Mouse (Mus musculus) embryonic fibroblast, embryonic 13.5 days (primary cell): Measurements from ENCODE around the gene Robo1. TPM values are rescaled to one million over a fixed set of nuclear protein-coding genes. Genes with fewer than 3 reads are reported as not detected.

Experiments
- H3K27ac ChIP-seq: 2 replicates; pipeline ENCODE4 v1.5.1; 2012; ENCODE audit warnings: low read length, control low read depth, inconsistent platforms; ENCODE audit not compliant: insufficient read depth
- H3K4me1 ChIP-seq: 2 replicates; pipeline ENCODE4 v1.6.1; 2011; ENCODE audit warnings: low read length; ENCODE audit not compliant: control insufficient read depth, insufficient read depth
- H3K4me3 ChIP-seq: 2 replicates; pipeline ENCODE4 v1.5.1; 2011; ENCODE audit warnings: mild to moderate bottlenecking, control low read depth, low read length; ENCODE audit not compliant: insufficient read depth
- CTCF ChIP-seq: IDR thresholded peaks from 2 replicates; pipeline ENCODE4 v1.5.1; 2011; ENCODE audit warnings: mild to moderate bottlenecking, control low read depth, low read length, moderate library complexity, borderline replicate concordance; ENCODE audit not compliant: insufficient read depth
- POLR2A ChIP-seq: IDR thresholded peaks from 2 replicates; pipeline ENCODE4 v1.6.1; 2011; ENCODE audit warnings: low read depth, mild to moderate bottlenecking, control low read depth, low read length, moderate library complexity
- polyA plus RNA-seq: library from polyadenylated mRNA; stranded (reverse); fragments of >200 nt; gene quantifications from 2 replicates; pipeline ENCODE4 v1.2.4, GENCODE M21; 2011; ENCODE audit warnings: low read depth; ENCODE audit not compliant: missing spikeins, insufficient read length

Robo1 gene
- polyA plus RNA-seq, 1 experiment = 29.7 TPM

DNA sequence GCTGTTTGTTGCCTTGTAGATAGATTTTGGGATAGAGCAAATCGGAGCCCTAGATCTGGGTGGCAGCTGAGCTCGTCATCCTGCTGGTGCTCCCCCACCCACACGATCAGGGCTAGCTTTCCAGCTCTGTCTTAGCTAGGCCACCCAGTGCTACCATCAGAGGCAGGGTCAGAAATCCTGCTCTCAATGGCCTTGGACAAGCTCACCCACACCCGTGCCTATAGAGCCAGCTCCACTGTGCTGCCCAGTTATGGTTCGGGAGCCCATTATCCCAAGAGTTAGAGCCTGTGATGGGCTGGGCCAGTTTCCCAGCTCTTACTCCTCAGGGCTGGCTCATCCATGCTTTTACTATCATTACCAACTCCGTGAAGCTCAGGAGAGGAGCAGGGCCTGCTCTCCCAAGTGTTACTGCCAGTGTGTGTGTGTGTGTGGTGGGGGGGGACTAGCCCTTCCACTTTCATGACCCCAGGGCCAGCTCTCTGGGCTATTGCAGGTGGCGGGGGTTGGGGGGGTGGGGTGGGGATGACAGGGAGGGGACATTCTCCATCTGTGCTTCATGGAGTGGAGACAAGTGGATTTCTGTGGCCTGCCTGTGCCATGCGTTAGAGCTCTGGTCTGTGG lies 461.2 kb downstream of the Robo1 start:
- no peak for TF ChIP-seq POLR2A
- no peak for TF ChIP-seq CTCF
- H3K27ac ChIP-seq = no peak overlapping the region
- H3K4me1 ChIP-seq = peaks cover 3% of the 10 kb centered on the region; the same call in 1 of the 2 replicates
- no peak overlapping the region for H3K4me3 ChIP-seq

- H3K4me3 ChIP-seq = no peak overlapping the region
- H3K27ac ChIP-seq = no peak overlapping the region
- TF ChIP-seq POLR2A (no peak), CTCF (no peak)
- H3K4me1 ChIP-seq = no peaks in the 10 kb centered on the region
Measured at GRCm38 (mm10) chr16:72772348-72772747, 464.2 kb downstream of the Robo1 start.

- Histone ChIP-seq H3K4me1 (no peaks in the 10 kb centered on the region), H3K27ac (no peak overlapping the region), H3K4me3 (no peak overlapping the region)
- TF ChIP-seq POLR2A (no peak), CTCF (no peak)
Measured at GRCm38 (mm10) chr16:72773034-72773433, 464.9 kb downstream of the Robo1 start.

DNA sequence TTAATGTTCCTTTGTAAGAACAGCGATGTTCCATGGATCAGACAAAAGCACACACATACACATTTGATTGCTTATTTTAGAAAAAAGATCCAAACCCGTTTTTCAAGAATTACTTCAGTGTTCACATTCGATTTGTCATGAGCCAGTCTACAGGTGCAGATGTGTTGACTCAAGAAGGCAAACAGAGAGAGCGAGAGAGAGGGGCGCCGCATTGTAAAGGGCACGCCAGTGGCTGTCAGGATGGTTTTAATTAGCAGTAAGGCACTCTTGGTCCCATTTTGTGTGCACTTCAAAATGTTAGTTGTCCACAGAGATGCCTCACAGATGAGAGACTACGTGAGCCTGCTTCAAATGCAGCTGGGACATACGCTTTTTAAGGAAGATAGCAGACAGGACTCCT lies 470.4 kb downstream of the Robo1 start:
- no peak overlapping the region for H3K27ac ChIP-seq
- TF ChIP-seq POLR2A (no peak), CTCF (no peak)
- H3K4me1 ChIP-seq = no peaks in the 10 kb centered on the region
- no peak overlapping the region for H3K4me3 ChIP-seq

DNA sequence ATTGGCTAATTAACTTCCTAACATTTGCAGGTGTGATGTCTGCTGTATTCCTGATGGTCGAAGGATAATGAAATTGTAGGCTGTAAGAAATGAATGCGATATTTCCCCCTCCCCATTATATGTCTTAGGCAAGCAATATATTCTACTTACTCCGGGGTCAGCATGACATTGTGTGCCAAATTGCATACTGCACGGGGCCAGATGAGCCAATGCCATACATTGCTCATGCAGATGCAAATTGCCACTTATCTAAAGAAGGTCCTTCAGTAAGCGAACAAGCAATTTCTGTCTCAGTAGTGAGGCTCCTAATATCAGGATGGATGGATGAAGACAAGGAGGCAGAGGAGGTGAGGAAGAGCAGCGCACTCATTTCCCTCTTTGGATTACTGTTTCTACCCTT lies 474.1 kb downstream of the Robo1 start:
- no peaks in the 10 kb centered on the region for H3K4me1 ChIP-seq
- H3K4me3 ChIP-seq = no peak overlapping the region
- no peak for TF ChIP-seq CTCF
- no peak overlapping the region for H3K27ac ChIP-seq

DNA sequence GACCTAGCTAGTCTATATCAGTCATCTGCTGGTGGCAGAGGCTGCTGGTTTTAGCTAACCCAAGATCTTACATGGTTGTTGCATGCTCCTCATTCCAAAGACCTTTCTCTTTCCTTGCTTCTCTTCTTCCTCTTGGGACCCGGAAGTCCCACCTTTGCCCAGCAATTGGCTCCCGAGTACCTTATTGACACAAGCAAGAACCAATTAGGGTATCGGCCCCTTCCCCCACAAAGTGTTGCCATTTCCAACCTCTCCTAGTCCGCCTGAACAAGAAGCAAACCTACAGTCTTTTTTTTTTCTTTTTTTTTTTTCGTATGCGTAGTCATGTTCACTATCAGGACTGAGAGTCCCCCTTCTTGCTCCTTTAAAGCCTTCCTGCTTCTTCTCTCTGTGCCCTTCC lies 478.0 kb downstream of the Robo1 start:
- TF ChIP-seq CTCF (no peak), POLR2A (no peak)

DNA sequence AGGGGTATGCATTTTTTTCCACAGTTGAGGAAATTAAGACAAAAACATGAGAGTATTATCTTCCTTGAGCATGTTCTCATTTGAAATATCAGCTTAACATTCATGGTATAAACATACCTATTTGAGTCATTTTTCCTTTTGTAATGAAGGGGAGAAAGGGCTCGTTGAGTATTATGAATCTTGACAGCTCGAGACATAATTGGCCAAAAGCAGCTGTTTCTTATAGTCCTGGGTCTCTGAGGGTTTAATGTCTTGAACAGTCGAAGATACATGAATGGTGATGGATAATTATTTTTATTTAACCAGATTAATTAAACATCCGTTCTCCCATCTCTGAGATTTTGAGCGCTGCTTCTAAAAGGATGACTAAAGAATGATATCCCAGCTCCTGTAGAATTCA lies 478.5 kb downstream of the Robo1 start:
- Histone ChIP-seq H3K4me3 (no peak overlapping the region), H3K4me1 (no peaks in the 10 kb centered on the region), H3K27ac (no peak overlapping the region)
- no peak for TF ChIP-seq CTCF
- TF ChIP-seq POLR2A = no peak

More for the DNA sequence above, 478.0 kb downstream of the Robo1 start:
- Histone ChIP-seq H3K4me1 (no peaks in the 10 kb centered on the region), H3K27ac (no peak overlapping the region), H3K4me3 (no peak overlapping the region)

DNA sequence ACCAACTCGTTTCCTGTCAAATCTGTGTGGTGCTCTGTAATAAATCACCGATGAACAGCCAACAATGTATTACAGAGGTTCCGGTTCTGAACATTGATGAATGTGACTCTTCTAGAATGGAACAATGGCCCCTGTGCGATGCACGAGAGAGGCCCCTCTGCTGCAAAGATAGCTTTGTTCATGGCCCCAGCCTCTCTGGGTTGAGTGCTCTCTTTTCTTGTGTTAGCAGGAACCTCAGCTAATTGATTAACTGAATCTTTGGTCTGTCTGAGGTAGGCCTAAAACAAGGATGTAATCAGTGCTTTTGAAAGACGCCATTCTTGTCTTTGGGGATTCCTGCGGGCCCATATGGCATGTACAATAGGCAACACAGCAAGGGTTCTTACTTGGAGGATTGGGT lies 479.9 kb downstream of the Robo1 start:
- no peak for TF ChIP-seq POLR2A
- TF ChIP-seq CTCF = no peak
- no peak overlapping the region for H3K27ac ChIP-seq
- H3K4me3 ChIP-seq = no peak overlapping the region
- H3K4me1 ChIP-seq = no peaks in the 10 kb centered on the region

- TF ChIP-seq POLR2A = no peak
- no peak for TF ChIP-seq CTCF
- Histone ChIP-seq H3K27ac (no peak overlapping the region), H3K4me1 (no peaks in the 10 kb centered on the region)
Measured at GRCm38 (mm10) chr16:72791181-72791705, 483.1 kb downstream of the Robo1 start.

DNA sequence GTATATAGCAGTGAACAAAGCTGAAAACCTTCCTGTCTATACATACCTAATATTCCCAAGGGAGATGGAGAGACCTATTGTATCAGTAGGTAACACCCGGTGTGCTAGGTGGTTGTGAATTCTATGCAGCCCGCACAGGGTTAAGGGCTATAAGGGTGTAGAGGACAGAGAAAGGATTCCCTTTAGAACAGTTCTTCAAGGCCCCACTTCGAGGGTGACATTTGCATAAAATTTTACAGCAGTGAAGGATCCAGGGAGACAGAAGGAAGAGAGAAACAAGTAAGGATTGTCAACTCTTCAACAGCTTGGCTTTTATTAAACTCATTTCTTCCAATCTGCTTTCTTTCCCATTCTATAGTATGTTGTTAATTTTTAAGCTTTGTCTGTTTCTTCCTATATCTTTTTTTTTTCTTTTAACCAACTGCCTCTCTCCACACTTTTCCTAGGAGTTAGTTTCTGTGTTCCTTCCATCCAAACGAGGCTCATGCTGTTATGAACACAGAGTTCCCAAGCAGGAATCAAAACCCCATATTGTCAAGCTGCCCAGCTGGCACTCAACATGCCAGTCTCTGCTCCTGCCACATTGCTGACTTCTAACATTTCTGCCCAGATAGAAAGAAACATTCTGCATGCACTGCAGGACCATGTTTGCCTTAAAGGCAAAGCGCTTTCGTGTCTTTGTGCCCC lies 486.7 kb downstream of the Robo1 start:
- H3K4me1 ChIP-seq = no peaks in the 10 kb centered on the region
- H3K4me3 ChIP-seq = no peak overlapping the region
- H3K27ac ChIP-seq = no peak overlapping the region
- TF ChIP-seq CTCF (no peak), POLR2A (no peak)

More at GRCm38 (mm10) chr16:72791181-72791705, 483.1 kb downstream of the Robo1 start:
- no peak overlapping the region for H3K4me3 ChIP-seq

- Histone ChIP-seq H3K27ac (no peak overlapping the region), H3K4me3 (no peak overlapping the region), H3K4me1 (no peaks in the 10 kb centered on the region)
- no peak for TF ChIP-seq CTCF
- TF ChIP-seq POLR2A = no peak
Measured at GRCm38 (mm10) chr16:72795379-72795712, 487.2 kb downstream of the Robo1 start.
